Mouse (Mus musculus) thymus, postnatal 0 days (tissue): ENCODE results near the gene Apbb1ip. TPM values are rescaled to one million over a fixed set of nuclear protein-coding genes. Genes with fewer than 3 reads are reported as not detected.

Experiments
- DNase-seq: peaks from one replicate; pipeline ENCODE4 v3.0.0-alpha.2; 2015; ENCODE audit warnings: low spot score
- polyA plus RNA-seq: library from polyadenylated mRNA; unstranded; fragments of >200 nt; fragmentation: Nextera tagmentation; extraction: Ambion mirVana; gene quantifications from 2 replicates; pipeline ENCODE4 v1.2.1, GENCODE M21; 2015

The Apbb1ip gene
- polyA plus RNA-seq, 1 experiment from 2014 or later: 63.0 TPM

- peak; percentile 46 for DNase-seq
These were observed 1.3 kb downstream of the Apbb1ip start for GRCm38 (mm10) chr2:22775213-22775612.

- DNase-seq: no peak
These were observed 1.8 kb downstream of the Apbb1ip start for GRCm38 (mm10) chr2:22775681-22776080.

- no peak for DNase-seq
These were observed 2.8 kb downstream of the Apbb1ip start for GRCm38 (mm10) chr2:22776568-22777230.

- DNase-seq: no peak
These were observed 3.9 kb downstream of the Apbb1ip start for GRCm38 (mm10) chr2:22777757-22778156.

- DNase-seq: no peak
These were observed 7.0 kb downstream of the Apbb1ip start for GRCm38 (mm10) chr2:22780884-22781283.

GRCm38 (mm10) chr2:22781387-22782009 is 7.6 kb downstream of the Apbb1ip start:
- DNase-seq: no peak

GRCm38 (mm10) chr2:22782057-22782456 is 8.2 kb downstream of the Apbb1ip start:
- no peak for DNase-seq

- DNase-seq: no peak
These were observed 9.3 kb downstream of the Apbb1ip start for GRCm38 (mm10) chr2:22783137-22783638.

- peak; percentile 92 for DNase-seq
These were observed 10.3 kb downstream of the Apbb1ip start for GRCm38 (mm10) chr2:22784186-22784585.

- DNase-seq: no peak
These were observed 10.9 kb downstream of the Apbb1ip start for GRCm38 (mm10) chr2:22784771-22785170.

GRCm38 (mm10) chr2:22788658-22789057 is 14.8 kb downstream of the Apbb1ip start:
- DNase-seq: no peak

GRCm38 (mm10) chr2:22789576-22789975 is 15.7 kb downstream of the Apbb1ip start:
- DNase-seq: no peak

GRCm38 (mm10) chr2:22790435-22790834 is 16.5 kb downstream of the Apbb1ip start:
- no peak for DNase-seq

- DNase-seq: no peak
These were observed 21.2 kb downstream of the Apbb1ip start for GRCm38 (mm10) chr2:22795087-22795486.

GRCm38 (mm10) chr2:22796487-22796886 is 22.6 kb downstream of the Apbb1ip start:
- no peak for DNase-seq

GRCm38 (mm10) chr2:22799430-22800041 is 25.6 kb downstream of the Apbb1ip start:
- DNase-seq: no peak

- DNase-seq: peak; percentile 72
These were observed 31.7 kb downstream of the Apbb1ip start for GRCm38 (mm10) chr2:22805589-22805988.

GRCm38 (mm10) chr2:22806576-22806975 is 32.7 kb downstream of the Apbb1ip start:
- DNase-seq: no peak

- peak; percentile 83 for DNase-seq
These were observed 33.4 kb downstream of the Apbb1ip start for GRCm38 (mm10) chr2:22807312-22807711.

GRCm38 (mm10) chr2:22810851-22811250 is 37.0 kb downstream of the Apbb1ip start:
- DNase-seq: peak; percentile 36

GRCm38 (mm10) chr2:22811466-22811865 is 37.6 kb downstream of the Apbb1ip start:
- DNase-seq: peak; percentile 29

- no peak for DNase-seq
These were observed 40.0 kb downstream of the Apbb1ip start for GRCm38 (mm10) chr2:22813921-22814320.
